Mouse (Mus musculus): Measurements from ENCODE around the gene Pms2. TPM values are rescaled to one million over a fixed set of nuclear protein-coding genes. Genes with fewer than 3 reads are reported as not detected.

Pms2 gene
- polyA plus RNA-seq, 1 experiment from 2014 or later, result 29.8 TPM

- no peak overlapping the region for H3K9ac ChIP-seq (replicated peaks)
- WGBS, result 87% methylated on average over 9 of the region's 9 CpGs
Measured at GRCm38 (mm10) chr5:143936156-143936555, 26.4 kb downstream of the Pms2 start.

GRCm38 (mm10) chr5:143941588-143941987 lies 31.8 kb downstream of the Pms2 start:
- Histone ChIP-seq H3K27ac (replicated peaks) (no peak overlapping the region), H3K36me3 (no peaks in the 10 kb centered on the region), H3K27me3 (replicated peaks) (no peaks in the 10 kb centered on the region), H3K4me2 (no peak overlapping the region), H3K4me3 (replicated peaks) (no peak overlapping the region), H3K9ac (replicated peaks) (no peak overlapping the region), H3K4me1 (no peaks in the 10 kb centered on the region), H3K9me3 (replicated peaks) (no peaks in the 10 kb centered on the region)
- ATAC-seq (ENCODE audit: low FRiP score), result no peak
- 31% methylated on average over 10 of the region's 10 CpGs for WGBS

More at GRCm38 (mm10) chr5:143936156-143936555, 26.4 kb downstream of the Pms2 start:
- ATAC-seq (ENCODE audit: low FRiP score), result no peak
- H3K36me3 ChIP-seq, result peaks cover 11% of the 10 kb centered on the region
- no peaks in the 10 kb centered on the region for H3K4me1 ChIP-seq
- no peak overlapping the region for H3K4me2 ChIP-seq
- H3K4me3 ChIP-seq (replicated peaks), result no peak overlapping the region
- H3K27ac ChIP-seq (replicated peaks), result no peak overlapping the region
- H3K9me3 ChIP-seq (replicated peaks), result no peaks in the 10 kb centered on the region
- no peaks in the 10 kb centered on the region for H3K27me3 ChIP-seq (replicated peaks)

GRCm38 (mm10) chr5:143943231-143944125 lies 33.7 kb downstream of the Pms2 start:
- Histone ChIP-seq H3K4me3 (replicated peaks) (no peak overlapping the region), H3K9ac (replicated peaks) (no peak overlapping the region), H3K4me2 (no peak overlapping the region), H3K27ac (replicated peaks) (no peak overlapping the region), H3K4me1 (no peaks in the 10 kb centered on the region), H3K27me3 (replicated peaks) (no peaks in the 10 kb centered on the region), H3K36me3 (no peaks in the 10 kb centered on the region), H3K9me3 (replicated peaks) (no peaks in the 10 kb centered on the region)
- no peak for ATAC-seq (ENCODE audit: low FRiP score)
- WGBS, result 92% methylated on average over 14 of the region's 14 CpGs

GRCm38 (mm10) chr5:143948361-143948760 lies 38.6 kb downstream of the Pms2 start:
- H3K9ac ChIP-seq (replicated peaks), result no peak overlapping the region
- H3K4me2 ChIP-seq, result no peak overlapping the region
- H3K4me3 ChIP-seq (replicated peaks), result no peak overlapping the region
- H3K9me3 ChIP-seq (replicated peaks), result no peaks in the 10 kb centered on the region
- H3K4me1 ChIP-seq, result no peaks in the 10 kb centered on the region
- H3K27me3 ChIP-seq (replicated peaks), result no peaks in the 10 kb centered on the region
- WGBS, result 91% methylated on average over 12 of the region's 12 CpGs
- no peak for ATAC-seq (ENCODE audit: low FRiP score)
- no peaks in the 10 kb centered on the region for H3K36me3 ChIP-seq
- H3K27ac ChIP-seq (replicated peaks), result no peak overlapping the region

GRCm38 (mm10) chr5:143950016-143950415 lies 40.3 kb downstream of the Pms2 start:
- ATAC-seq (ENCODE audit: low FRiP score), result no peak
- Histone ChIP-seq H3K4me3 (replicated peaks) (no peak overlapping the region), H3K9me3 (replicated peaks) (no peaks in the 10 kb centered on the region), H3K27ac (replicated peaks) (no peak overlapping the region), H3K4me1 (no peaks in the 10 kb centered on the region), H3K27me3 (replicated peaks) (no peaks in the 10 kb centered on the region), H3K36me3 (no peaks in the 10 kb centered on the region), H3K9ac (replicated peaks) (no peak overlapping the region), H3K4me2 (no peak overlapping the region)
- 49% methylated on average over 5 of the region's 5 CpGs for WGBS

GRCm38 (mm10) chr5:143957101-143957500 lies 47.3 kb downstream of the Pms2 start:
- H3K36me3 ChIP-seq, result peaks cover 19% of the 10 kb centered on the region; the same call in 1 of the 2 replicates

GRCm38 (mm10) chr5:143959551-143959950 lies 49.8 kb downstream of the Pms2 start:
- 92% methylated on average over 11 of the region's 11 CpGs for WGBS
- H3K4me3 ChIP-seq (replicated peaks), result no peak overlapping the region

More at GRCm38 (mm10) chr5:143957101-143957500, 47.3 kb downstream of the Pms2 start:
- Histone ChIP-seq H3K9ac (replicated peaks) (no peak overlapping the region), H3K4me3 (replicated peaks) (no peak overlapping the region), H3K27ac (replicated peaks) (no peak overlapping the region), H3K9me3 (replicated peaks) (peaks cover 4% of the 10 kb centered on the region; the same call in 1 of the 2 replicates), H3K27me3 (replicated peaks) (no peaks in the 10 kb centered on the region), H3K4me2 (no peak overlapping the region), H3K4me1 (no peaks in the 10 kb centered on the region)
- WGBS, result 95% methylated on average over 6 of the region's 6 CpGs
- no peak for ATAC-seq (ENCODE audit: low FRiP score)

GRCm38 (mm10) chr5:143961176-143961575 lies 51.4 kb downstream of the Pms2 start:
- H3K4me2 ChIP-seq, result no peak overlapping the region
- H3K4me3 ChIP-seq (replicated peaks), result no peak overlapping the region
- H3K4me1 ChIP-seq, result no peaks in the 10 kb centered on the region
- H3K27me3 ChIP-seq (replicated peaks), result no peaks in the 10 kb centered on the region
- H3K9me3 ChIP-seq (replicated peaks), result 0 out of 2 replicates have a peak, but pooled peaks cover 4% of the 10 kb centered on the region
- H3K9ac ChIP-seq (replicated peaks), result no peak overlapping the region
- ATAC-seq (ENCODE audit: low FRiP score), result no peak
- 91% methylated on average over 7 of the region's 8 CpGs for WGBS
- H3K27ac ChIP-seq (replicated peaks), result no peak overlapping the region
- peaks cover 19% of the 10 kb centered on the region; the same call in 1 of the 2 replicates for H3K36me3 ChIP-seq

More at GRCm38 (mm10) chr5:143959551-143959950, 49.8 kb downstream of the Pms2 start:
- H3K27ac ChIP-seq (replicated peaks), result no peak overlapping the region
- no peak overlapping the region for H3K4me2 ChIP-seq
- no peak overlapping the region for H3K9ac ChIP-seq (replicated peaks)
- ATAC-seq (ENCODE audit: low FRiP score), result no peak
- peaks cover 19% of the 10 kb centered on the region; the same call in 1 of the 2 replicates for H3K36me3 ChIP-seq
- H3K9me3 ChIP-seq (replicated peaks), result peaks cover 4% of the 10 kb centered on the region; the same call in 1 of the 2 replicates
- no peaks in the 10 kb centered on the region for H3K27me3 ChIP-seq (replicated peaks)
- no peaks in the 10 kb centered on the region for H3K4me1 ChIP-seq

GRCm38 (mm10) chr5:143965586-143966345 lies 56.0 kb downstream of the Pms2 start:
- Histone ChIP-seq H3K9me3 (replicated peaks) (no peaks in the 10 kb centered on the region), H3K4me2 (no peak overlapping the region)

GRCm38 (mm10) chr5:143966671-143967070 lies 56.9 kb downstream of the Pms2 start:
- WGBS, result 86% methylated on average over 12 of the region's 12 CpGs
- no peaks in the 10 kb centered on the region for H3K9me3 ChIP-seq (replicated peaks)
- no peaks in the 10 kb centered on the region for H3K27me3 ChIP-seq (replicated peaks)
- no peak overlapping the region for H3K27ac ChIP-seq (replicated peaks)
- no peak for ATAC-seq (ENCODE audit: low FRiP score)
- no peaks in the 10 kb centered on the region; the same call in 1 of the 2 replicates for H3K36me3 ChIP-seq
- no peak overlapping the region for H3K4me2 ChIP-seq
- H3K4me3 ChIP-seq (replicated peaks), result no peak overlapping the region
- no peak overlapping the region for H3K9ac ChIP-seq (replicated peaks)
- H3K4me1 ChIP-seq, result no peaks in the 10 kb centered on the region

More at GRCm38 (mm10) chr5:143965586-143966345, 56.0 kb downstream of the Pms2 start:
- H3K9ac ChIP-seq (replicated peaks), result no peak overlapping the region
- H3K27me3 ChIP-seq (replicated peaks), result no peaks in the 10 kb centered on the region
- no peaks in the 10 kb centered on the region for H3K4me1 ChIP-seq
- WGBS, result 91% methylated on average over 12 of the region's 12 CpGs
- no peaks in the 10 kb centered on the region; the same call in 1 of the 2 replicates for H3K36me3 ChIP-seq
- H3K27ac ChIP-seq (replicated peaks), result no peak overlapping the region
- H3K4me3 ChIP-seq (replicated peaks), result no peak overlapping the region
- ATAC-seq (ENCODE audit: low FRiP score), result no peak

- no peak overlapping the region for H3K4me3 ChIP-seq (replicated peaks)
- no peaks in the 10 kb centered on the region for H3K27me3 ChIP-seq (replicated peaks)
- WGBS, result 82% methylated on average over 3 of the region's 3 CpGs
- no peak overlapping the region for H3K9ac ChIP-seq (replicated peaks)
- H3K9me3 ChIP-seq (replicated peaks), result no peaks in the 10 kb centered on the region
- no peaks in the 10 kb centered on the region for H3K36me3 ChIP-seq
- no peaks in the 10 kb centered on the region for H3K4me1 ChIP-seq
- no peak overlapping the region for H3K27ac ChIP-seq (replicated peaks)
- ATAC-seq (ENCODE audit: low FRiP score), result no peak
- H3K4me2 ChIP-seq, result no peak overlapping the region
Measured at GRCm38 (mm10) chr5:143972628-143973027, 62.9 kb downstream of the Pms2 start.
